Mouse (Mus musculus): ENCODE measurements around the gene Pom121l2.

The Pom121l2 gene

DNA sequence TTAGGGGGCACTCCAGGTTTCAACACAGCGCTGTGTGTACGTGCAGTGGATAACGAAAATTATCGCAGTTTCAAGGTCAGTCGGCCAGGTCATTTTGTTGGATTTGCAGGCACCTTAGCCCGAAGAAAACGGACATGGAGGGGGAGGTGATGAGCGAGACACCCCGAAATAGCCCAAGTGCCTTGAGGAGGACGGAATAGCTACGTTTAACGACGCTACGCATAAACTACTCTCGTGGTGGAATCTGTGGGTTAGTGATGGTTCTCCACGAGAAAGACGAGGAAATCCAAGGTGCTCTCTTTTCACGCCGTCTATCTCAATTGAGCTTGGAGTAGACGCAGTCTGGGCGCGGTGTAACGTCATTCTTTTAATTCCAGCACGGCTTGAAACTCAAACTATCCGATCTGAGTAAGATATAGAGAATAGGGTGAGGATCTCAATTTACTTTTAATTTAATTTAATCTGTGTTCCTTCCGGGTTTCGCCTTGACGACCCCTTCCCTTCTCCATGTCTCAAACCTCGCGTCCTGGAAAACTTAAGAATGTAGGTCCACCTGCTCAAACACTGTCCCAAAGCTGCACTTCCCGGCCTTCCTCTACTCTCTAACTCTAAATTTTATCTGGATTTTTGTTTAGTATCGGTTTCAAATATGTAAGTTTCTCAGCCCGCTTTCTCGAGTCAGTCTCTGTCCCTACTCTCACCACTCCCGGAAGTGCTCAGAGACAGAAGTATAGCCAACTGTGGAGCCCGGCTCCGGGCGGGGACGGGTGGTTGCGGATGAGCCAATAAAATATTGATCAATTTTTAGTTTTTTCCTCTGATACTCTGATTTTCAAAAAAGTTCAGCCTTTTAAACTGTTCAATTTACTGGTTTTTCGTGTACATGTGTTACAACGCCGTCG, 39.2 kb downstream of the Pom121l2 start:
- no peak for DNase-seq (ENCODE audit: low spot score in 2 of 2)

DNA sequence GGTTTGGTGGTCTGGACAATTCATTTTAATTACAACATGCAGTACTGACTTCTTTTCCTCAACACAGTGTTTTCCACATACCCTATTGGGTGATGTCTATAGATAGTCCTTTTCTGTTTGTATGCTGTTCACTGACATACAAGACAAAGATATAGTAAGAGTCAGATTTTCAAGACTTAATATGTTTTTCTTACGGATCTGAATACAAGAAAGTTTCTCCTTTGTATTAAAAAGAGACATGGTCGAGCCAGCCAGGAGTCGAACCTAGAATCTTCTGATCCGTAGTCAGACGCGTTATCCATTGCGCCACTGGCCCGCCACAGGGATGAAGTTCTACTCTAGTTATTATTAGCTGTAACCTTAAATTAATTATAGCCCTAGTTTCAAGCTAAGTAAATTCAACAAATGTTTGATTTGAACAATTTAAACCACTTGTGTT, 39.9 kb downstream of the Pom121l2 start:
- DNase-seq (ENCODE audit: low spot score in 2 of 2), result no peak

DNA sequence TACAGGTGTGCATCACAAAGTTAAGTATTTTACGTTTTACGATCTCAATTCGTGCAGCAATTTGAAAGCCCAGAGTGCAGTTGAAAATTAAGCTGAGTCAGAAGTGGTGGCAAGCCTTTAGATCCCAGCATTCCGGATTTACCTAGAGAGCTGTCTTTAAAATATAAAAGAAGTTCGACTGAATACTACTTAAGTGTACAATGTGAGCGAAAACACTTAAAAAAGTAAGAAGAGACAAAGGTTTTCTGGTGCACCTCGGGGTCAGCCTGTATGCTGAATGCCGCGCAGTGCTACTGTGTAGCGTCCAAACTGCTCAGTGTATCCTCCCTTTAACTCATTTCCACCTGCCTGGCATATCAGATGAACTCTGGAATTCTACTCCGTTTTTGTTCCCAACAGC, 40.6 kb downstream of the Pom121l2 start:
- no peak for DNase-seq (ENCODE audit: low spot score in 2 of 2)

DNA sequence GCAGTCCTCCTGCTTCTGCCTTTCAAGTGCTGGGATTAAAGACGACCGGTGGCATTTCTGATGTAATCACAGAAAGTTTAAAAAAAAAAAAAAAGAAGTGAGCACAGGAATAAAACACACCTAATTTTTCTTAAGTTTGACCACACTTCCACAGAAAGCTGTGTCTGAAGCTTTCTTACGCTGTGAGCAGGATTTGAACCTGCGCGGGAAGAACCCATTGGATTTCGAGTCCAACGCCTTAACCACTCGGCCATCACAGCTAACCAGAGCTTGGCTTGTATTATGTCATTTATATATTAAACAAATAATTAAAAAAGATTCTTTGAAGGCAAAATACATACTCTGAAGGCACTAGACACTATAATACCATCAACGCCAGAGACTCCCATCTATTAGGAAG, 41.2 kb downstream of the Pom121l2 start:
- DNase-seq (ENCODE audit: low spot score in 2 of 2), result peak in 1 of 2 experiments; percentile 65

DNA sequence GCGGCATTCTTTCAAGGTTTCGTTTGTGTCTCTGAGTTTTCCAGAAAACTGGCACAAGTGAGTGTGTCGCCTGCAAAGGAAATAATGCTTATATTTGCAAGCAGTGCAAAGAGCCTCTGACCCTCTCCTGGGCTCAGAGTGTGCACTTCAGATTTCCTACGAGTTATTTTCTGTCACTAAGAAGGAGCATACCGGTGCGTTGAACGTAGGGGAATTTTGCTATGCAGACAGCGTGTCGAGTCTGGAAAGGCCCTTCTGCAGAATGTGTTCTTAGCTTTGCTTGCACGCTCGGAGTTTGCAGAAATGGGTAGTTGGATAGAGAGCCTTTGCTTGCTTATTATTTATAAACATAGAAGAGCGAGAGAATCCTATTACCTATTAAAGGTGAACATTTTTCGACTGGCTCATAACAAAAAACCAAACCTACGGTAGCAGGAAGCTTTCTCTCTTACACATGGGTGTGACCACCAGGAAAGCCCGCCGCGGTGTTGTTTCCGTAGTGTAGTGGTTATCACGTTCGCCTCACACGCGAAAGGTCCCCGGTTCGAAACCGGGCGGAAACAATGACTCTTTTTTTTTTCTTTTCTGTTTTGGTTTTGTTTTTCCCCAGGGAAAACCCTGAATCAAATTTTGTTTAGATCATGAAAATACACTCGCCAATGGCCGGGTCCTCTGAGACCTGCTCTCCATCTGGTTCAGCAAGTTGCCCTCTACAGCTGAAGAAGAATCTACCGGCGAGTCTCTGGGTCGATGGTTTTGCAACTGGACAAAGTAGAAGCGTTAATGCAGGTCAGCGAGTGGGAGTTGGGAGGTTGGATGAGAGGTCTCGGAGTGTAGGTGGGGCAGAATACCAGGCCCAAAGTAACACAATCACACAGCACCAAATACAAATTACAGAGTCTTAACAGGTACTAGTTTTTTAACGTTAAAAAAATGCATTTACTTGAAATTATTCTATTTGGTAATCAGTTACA, 45.4 kb downstream of the Pom121l2 start:
- DNase-seq (ENCODE audit: low spot score in 2 of 2), result peak; percentile 64 to 90

DNA sequence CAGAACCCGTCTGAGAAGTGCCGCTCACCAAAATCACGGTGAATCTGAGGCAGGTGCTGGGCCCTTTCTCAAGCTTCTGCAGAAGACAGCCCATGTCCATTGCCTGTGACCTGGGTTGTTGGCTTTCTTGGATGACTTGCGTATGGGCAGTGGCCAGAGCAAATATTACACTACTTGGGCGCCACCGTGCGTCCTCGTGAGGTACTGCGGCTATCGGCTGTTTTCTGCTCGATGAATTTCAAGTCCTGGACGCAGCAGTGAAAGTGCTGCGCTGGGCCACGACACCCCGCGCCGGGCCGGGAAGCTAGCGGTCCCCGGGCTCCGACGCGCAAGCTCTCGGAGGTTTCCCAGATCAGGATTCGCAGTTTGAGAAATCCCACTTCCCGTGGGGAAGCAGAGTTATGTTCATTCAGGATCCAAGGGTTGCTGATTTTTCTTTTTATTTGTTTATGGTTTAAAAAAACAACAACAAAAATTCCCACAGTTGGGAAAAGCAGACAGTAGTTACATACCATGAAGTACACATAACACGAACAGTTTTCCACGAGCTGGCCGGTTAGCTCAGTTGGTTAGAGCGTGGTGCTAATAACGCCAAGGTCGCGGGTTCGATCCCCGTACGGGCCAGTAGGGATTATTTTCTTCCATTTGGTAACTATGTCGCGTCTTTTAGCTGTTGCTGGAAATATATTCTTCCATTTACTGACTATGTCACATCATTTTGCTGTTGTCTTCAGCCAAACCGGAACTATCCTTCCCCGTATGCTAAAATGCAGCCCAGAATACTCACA, 47.9 kb downstream of the Pom121l2 start:
- DNase-seq (ENCODE audit: low spot score in 2 of 2), result peak; percentile 86 to 95

DNA sequence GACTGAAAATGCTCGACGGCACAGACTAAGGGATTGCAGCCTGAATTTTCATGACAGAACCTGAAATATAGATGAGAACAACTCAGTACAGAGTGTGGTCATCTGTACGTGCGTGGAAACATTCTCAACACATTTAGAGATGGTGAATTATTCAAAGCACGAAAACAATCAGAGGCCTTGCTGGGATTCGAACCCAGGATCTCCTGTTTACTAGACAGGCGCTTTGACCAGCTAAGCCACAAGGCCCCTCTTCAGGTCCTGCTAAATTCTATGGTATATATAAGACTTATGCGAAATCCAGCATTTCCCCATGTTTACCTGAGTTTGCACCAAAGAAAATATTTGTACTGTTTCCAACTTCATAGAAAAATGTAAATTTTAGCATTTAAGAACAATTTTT, 48.9 kb downstream of the Pom121l2 start:
- no peak for DNase-seq (ENCODE audit: low spot score in 2 of 2)

DNA sequence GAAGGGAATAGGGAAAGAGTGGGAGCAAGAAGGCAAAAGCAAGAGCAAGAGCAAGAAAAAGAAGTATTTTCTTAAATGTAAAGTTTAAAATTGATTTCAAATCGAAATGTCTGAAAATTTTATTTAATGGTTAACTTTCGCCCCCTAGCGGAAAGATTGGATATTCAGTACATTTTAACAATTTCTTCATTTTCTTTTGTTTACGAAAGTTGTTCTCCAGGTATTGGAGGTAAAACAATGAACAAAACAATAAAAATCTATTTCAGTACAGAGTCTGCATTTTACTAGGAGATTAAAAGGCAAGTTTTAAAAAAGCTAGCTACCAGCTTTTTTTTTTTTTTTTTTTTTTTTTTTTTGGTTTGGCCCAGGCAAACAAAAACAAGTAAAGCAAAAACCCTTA, 49.5 kb downstream of the Pom121l2 start:
- no peak for DNase-seq (ENCODE audit: low spot score in 2 of 2)

DNA sequence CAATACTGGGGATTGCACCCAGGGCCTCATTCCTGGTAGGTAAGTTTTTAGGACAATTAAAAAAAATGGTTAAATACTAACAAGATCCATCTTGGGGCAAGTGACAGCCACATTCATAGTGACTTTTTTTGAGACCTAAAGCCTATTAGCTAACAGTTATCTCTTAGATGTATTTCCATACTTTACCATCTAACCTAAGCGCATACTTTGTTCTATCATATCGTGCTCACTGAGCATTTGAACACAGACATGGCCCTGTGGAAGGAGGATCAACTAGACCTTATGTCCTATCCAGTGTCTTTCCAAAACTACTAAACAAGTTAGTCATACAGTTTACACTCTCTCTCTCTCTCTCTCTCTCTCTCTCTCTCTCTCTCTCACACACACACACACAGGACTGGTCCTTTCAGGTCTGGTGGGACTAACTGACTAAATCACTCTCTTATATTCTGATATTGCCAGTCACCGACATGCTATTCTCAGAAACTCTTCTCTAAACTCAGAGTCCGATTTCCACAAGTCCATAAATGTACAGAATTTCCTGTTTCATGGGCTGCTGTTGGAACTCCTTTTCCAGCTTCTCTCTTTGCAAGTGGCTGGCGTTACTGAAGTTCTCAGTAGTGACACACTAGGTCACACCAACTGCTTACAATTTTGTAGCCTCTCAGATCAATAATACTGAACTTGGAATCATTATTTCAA, 52.9 kb downstream of the Pom121l2 start:
- DNase-seq (ENCODE audit: low spot score in 2 of 2), result no peak

DNA sequence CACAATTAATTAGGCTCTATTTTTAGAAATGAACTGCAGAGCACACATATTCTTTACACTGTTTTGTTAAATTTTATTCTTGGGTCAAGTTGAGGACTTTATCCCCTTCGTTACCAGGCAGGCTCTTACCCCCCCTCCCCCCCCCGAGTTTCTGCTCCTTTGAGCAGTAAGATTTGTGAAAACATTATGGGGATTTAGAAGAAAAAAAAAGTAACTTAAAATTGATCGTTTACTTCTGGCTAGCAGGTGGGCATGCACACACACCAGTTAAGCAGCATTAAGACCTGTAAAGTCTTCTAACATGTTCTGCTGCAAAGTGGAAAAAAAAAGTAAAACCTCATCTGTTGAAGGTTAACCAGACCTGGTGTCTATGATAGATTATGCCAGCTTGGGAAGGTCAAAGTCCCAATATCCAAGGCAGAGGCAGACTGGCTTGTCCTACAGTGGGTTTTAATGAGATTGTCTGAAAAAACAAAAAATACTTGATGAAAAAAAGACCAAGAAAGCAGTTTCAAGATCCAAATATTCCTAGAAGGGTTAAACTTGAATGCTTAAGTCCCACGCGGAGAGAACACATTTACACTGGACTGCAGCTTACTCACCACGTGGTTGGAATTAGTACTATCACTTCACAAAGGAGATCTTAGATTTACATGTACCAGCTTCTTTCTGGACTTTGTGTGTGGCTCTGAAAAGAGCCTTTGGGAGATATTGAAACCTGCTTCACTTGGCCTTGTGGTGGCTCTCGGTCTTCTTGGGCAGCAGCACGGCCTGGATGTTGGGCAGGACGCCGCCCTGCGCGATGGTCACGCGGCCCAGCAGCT, 53.7 kb downstream of the Pom121l2 start:
- no peak for DNase-seq (ENCODE audit: low spot score in 2 of 2)

DNA sequence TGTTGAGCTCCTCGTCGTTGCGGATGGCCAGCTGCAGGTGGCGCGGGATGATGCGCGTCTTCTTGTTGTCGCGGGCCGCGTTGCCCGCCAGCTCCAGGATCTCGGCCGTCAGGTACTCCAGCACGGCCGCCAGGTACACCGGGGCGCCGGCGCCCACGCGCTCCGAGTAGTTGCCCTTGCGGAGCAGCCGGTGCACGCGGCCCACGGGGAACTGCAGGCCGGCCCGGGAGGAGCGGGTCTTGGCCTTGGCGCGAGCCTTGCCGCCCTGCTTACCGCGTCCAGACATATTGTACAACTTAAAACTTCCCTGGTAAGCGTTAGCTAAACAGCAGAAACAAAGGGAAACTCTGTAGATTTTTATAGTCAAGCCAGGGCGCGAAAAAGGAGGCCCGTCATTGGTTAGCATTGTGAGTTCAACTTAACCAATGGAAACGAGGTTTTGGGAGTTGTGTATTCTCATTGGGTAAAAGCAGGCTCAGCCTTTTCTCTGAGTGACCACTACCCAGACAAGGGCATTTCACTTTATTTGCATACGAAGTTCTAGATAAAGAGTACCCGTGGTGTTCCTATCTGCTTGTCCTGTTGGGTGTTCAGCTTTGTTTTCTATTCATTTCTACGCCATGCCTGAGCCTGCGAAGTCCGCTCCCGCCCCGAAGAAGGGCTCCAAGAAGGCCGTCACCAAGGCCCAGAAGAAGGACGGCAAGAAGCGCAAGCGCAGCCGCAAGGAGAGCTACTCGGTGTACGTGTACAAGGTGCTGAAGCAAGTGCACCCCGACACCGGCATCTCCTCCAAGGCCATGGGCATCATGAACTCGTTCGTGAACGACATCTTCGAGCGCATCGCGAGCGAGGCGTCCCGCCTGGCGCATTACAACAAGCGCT, 54.5 kb downstream of the Pom121l2 start, which contains the start of the genes Hist1h2ah and Hist1h2bk:
Gene Hist1h2ah (minus strand): TSS at position 302 of the 882 bp plus-strand sequence.
Gene Hist1h2bk (plus strand): TSS at position 604 of the 882 bp plus-strand sequence.
- DNase-seq (ENCODE audit: low spot score in 2 of 2), result peak; percentile 77 to 80

DNA sequence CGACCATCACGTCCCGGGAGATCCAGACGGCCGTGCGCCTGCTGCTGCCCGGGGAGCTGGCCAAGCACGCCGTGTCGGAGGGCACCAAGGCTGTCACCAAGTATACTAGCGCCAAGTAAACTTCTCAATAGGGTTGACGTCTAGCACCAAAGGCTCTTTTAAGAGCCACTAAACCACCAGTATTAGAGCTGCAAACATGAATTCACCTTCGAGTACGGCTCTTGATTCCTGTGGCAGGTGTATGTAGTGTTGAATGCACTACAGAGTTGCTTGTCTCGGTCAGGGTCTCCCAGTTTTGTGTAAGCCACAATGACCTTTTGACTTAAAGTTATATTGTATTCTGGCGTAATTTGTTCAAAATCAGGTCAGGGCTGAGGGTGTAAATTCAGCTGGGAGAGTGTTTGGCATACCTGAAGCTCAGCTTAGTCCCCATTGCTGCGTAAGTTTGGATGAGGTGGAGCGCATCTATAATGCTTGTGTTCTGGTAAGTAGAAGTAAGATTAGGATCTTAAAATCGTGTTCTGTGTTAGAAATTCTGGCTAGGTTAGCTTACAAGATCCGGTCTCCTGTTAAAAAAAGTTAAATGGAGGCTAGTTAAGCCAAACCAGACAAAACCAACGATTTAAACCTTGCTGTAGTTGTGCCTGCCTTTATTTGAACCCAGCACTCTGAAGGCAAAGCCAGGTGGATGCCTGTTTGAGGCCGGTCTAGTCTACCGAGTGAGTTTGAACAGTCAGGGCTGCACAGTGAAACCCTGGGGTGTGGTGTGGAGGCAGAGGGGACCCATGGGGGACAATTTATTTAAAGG, 55.4 kb downstream of the Pom121l2 start:
- DNase-seq (ENCODE audit: low spot score in 2 of 2), result no peak

DNA sequence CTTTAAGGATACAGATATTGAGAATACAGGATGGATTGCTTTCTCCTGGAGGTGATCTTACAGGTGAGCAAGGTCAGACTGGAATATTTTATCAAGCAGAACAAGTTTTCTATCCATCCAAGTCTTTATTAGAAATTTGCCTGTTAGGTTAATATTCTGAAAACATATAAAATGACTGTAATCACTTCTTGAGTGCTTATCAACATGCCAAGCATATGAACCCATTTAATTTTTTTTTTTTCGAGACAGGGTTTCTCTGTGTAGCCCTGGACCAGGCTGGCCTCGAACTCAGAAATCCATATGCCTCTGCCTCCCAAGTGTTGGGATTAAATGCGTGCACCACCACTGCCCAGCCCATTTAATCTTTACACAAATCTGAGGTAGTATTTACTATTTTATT, 56.0 kb downstream of the Pom121l2 start:
- no peak for DNase-seq (ENCODE audit: low spot score in 2 of 2)

DNA sequence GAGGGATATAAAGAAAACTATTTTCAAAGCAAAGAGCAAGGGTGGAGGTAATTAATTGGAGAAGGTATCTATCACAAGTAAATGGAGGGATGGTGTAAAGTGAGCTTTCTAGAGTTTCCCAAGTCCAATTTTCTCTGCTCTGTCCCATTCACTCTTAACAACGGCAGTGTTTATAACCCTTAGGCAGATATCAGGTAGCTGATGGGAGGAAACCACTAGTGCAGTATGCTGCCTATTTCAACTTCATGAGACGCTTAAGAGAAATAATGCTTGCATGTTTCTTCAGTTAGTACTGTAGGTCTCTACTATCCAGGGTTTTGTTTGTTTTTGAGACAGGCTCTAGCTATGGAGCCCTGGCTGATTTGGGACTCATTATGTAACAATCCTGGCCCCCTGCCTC, 56.4 kb downstream of the Pom121l2 start:
- no peak for DNase-seq (ENCODE audit: low spot score in 2 of 2)

Measured in frontal cortex, postnatal 14 days (tissue).